Mouse (Mus musculus) kidney, adult 9 months (tissue): ENCODE measurements at regions not wholly inside any gene's neighbourhood (a gene's known extent, or its start where the extent isn't known, plus 50 kb on each side); places are given as distances from the start of the nearest gene placed in this dataset.

Source experiments
- DNase-seq: peaks from one replicate; pipeline ENCODE4 v3.0.0; 2022

GRCm38 (mm10) chr8:8037929-8038328 lies 623.1 kb downstream of the Efnb2 start:
- DNase-seq = no peak

GRCm38 (mm10) chr8:8011151-8011550 lies 649.9 kb downstream of the Efnb2 start:
- no peak for DNase-seq

- no peak for DNase-seq
Measured at GRCm38 (mm10) chr8:7994905-7995304, 666.1 kb downstream of the Efnb2 start.

GRCm38 (mm10) chr8:7988820-7989219 lies 672.2 kb downstream of the Efnb2 start:
- DNase-seq = no peak

- no peak for DNase-seq
Measured at GRCm38 (mm10) chr8:7977020-7977419, 684.0 kb downstream of the Efnb2 start.

GRCm38 (mm10) chr8:7973791-7974190 lies 687.3 kb downstream of the Efnb2 start:
- no peak for DNase-seq

GRCm38 (mm10) chr8:7964276-7964675 lies 696.8 kb downstream of the Efnb2 start:
- no peak for DNase-seq

GRCm38 (mm10) chr8:7956745-7957144 lies 704.3 kb downstream of the Efnb2 start:
- no peak for DNase-seq

- no peak for DNase-seq
Measured at GRCm38 (mm10) chr8:7954851-7955250, 706.2 kb downstream of the Efnb2 start.

- DNase-seq = no peak
Measured at GRCm38 (mm10) chr8:7945966-7946775, 714.9 kb downstream of the Efnb2 start.

GRCm38 (mm10) chr8:7936596-7936995 lies 724.4 kb downstream of the Efnb2 start:
- DNase-seq = no peak

GRCm38 (mm10) chr8:7919416-7919815 lies 741.6 kb downstream of the Efnb2 start:
- no peak for DNase-seq

GRCm38 (mm10) chr8:7894338-7894737 lies 766.7 kb downstream of the Efnb2 start:
- no peak for DNase-seq

- DNase-seq = no peak
Measured at GRCm38 (mm10) chr8:7853169-7853568, 807.9 kb downstream of the Efnb2 start.

GRCm38 (mm10) chr8:7850573-7850972 lies 810.5 kb downstream of the Efnb2 start:
- no peak for DNase-seq

- DNase-seq = no peak
Measured at GRCm38 (mm10) chr8:7831948-7832347, 829.1 kb downstream of the Efnb2 start.

- DNase-seq = no peak
Measured at GRCm38 (mm10) chr8:7827811-7828210, 833.2 kb downstream of the Efnb2 start.

GRCm38 (mm10) chr8:7808395-7808794 lies 852.6 kb downstream of the Efnb2 start:
- DNase-seq = no peak

GRCm38 (mm10) chr8:7799221-7799620 lies 861.8 kb downstream of the Efnb2 start:
- DNase-seq = no peak

- DNase-seq = no peak
Measured at GRCm38 (mm10) chr8:7796156-7796555, 864.9 kb downstream of the Efnb2 start.

GRCm38 (mm10) chr8:7763820-7764219 lies 897.2 kb downstream of the Efnb2 start:
- DNase-seq = no peak

- no peak for DNase-seq
Measured at GRCm38 (mm10) chr8:7760987-7761386, 900.1 kb downstream of the Efnb2 start.

- no peak for DNase-seq
Measured at GRCm38 (mm10) chr8:7732726-7733125, 928.3 kb downstream of the Efnb2 start.

GRCm38 (mm10) chr8:7721880-7722279 lies 939.2 kb downstream of the Efnb2 start:
- no peak for DNase-seq
